Mouse (Mus musculus) E14TG2a.4 (cell line): ENCODE data around the gene Kdm4b.

Experiments used
- CTCF ChIP-seq: conservative IDR thresholded peaks from 2 replicates; pipeline ENCODE4 v1.5.1; 2014; ENCODE audit warnings: low read length
- POU5F1 ChIP-seq: IDR thresholded peaks from 2 replicates; pipeline ENCODE4 v1.6.1; 2014; ENCODE audit warnings: low read length, borderline replicate concordance

- TF ChIP-seq CTCF = no peak
- no peak for TF ChIP-seq POU5F1
These were observed 94.2 kb downstream of the Kdm4b start for GRCm38 (mm10) chr17:56420022-56420421.
